Mouse (Mus musculus) hindbrain, embryonic 16.5 days (tissue): ENCODE measurements around the gene Map3k3. TPM values are rescaled to one million over a fixed set of nuclear protein-coding genes. Genes with fewer than 3 reads are reported as not detected.
"Not testable (repeated sequence)": the region's sequence is repeated elsewhere in the genome, so short reads cannot be mapped to it uniquely, and the experiment has no call there.

Experiments
- ATAC-seq: fragments of 200-750 bp; cut with Nextera tagmentation; 2 replicates; pipeline ENCODE4 v1.8.0; 2017; ENCODE audit warnings: moderate TSS enrichment, moderate library complexity
- H3K27ac ChIP-seq: fragments of 300-500 bp; sonication (generic); 2 replicates; pipeline ENCODE4 v1.5.1; 2014; ENCODE audit warnings: low read depth, mild to moderate bottlenecking, control low read depth, low read length, moderate library complexity
- H3K27me3 ChIP-seq: fragments of 300-500 bp; sonication (generic); replicated peaks from 2 replicates; pipeline ENCODE4 v1.6.1; 2014; ENCODE audit warnings: low read length; ENCODE audit not compliant: control insufficient read depth, insufficient read depth
- H3K36me3 ChIP-seq: fragments of 300-500 bp; sonication (generic); 2 replicates; pipeline ENCODE4 v1.6.1; 2014; ENCODE audit warnings: mild to moderate bottlenecking, low read length, moderate library complexity, mixed read lengths; ENCODE audit not compliant: control insufficient read depth, insufficient read depth
- H3K4me1 ChIP-seq: fragments of 300-500 bp; sonication (generic); 2 replicates; pipeline ENCODE4 v1.6.1; 2014; ENCODE audit warnings: low read depth, low read length; ENCODE audit not compliant: control insufficient read depth, insufficient read depth
- H3K4me2 ChIP-seq: fragments of 300-500 bp; sonication (generic); 2 replicates; pipeline ENCODE4 v1.6.1; 2014; ENCODE audit warnings: mild to moderate bottlenecking, low read length, control low read depth, moderate library complexity
- H3K4me3 ChIP-seq: fragments of 300-500 bp; sonication (generic); 2 replicates; pipeline ENCODE4 v1.5.1; 2014; ENCODE audit warnings: mild to moderate bottlenecking, low read length, control low read depth, moderate library complexity
- H3K9ac ChIP-seq: fragments of 300-500 bp; sonication (generic); 2 replicates; pipeline ENCODE4 v1.6.1; 2014; ENCODE audit warnings: low read depth, mild to moderate bottlenecking, control low read depth, low read length, moderate library complexity
- H3K9me3 ChIP-seq: fragments of 300-500 bp; sonication (generic); 2 replicates; pipeline ENCODE4 v1.6.1; 2014; ENCODE audit warnings: mild to moderate bottlenecking, low read length, moderate library complexity; ENCODE audit not compliant: control insufficient read depth
- WGBS: fragments of 180-500 bp; shearing (Covaris S2); extraction: QIAGEN DNeasy Blood & Tissue Kit; methylation state at CpG from one replicate; pipeline ENCODE4 v1.1.7; 2014; 5-methylcytosine and 5-hydroxymethylcytosine counted together
- polyA plus RNA-seq: library from polyadenylated mRNA; unstranded; fragments of >200 nt; fragmentation: Nextera tagmentation; extraction: Ambion mirVana; gene quantifications from 2 replicates; pipeline ENCODE4 v1.2.1, GENCODE M21; 2015

Map3k3 gene
- polyA plus RNA-seq, 1 experiment from 2014 or later, result 6.2 TPM

- H3K4me2 ChIP-seq, result peak overlapping the region; percentile 96
- not testable (repeated sequence) for ATAC-seq, H3K9me3 ChIP-seq, H3K27me3 ChIP-seq, H3K36me3 ChIP-seq, H3K4me1 ChIP-seq
- peak overlapping the region; percentile 88 for H3K27ac ChIP-seq
- H3K9ac ChIP-seq, result peak overlapping the region; percentile 89
- H3K4me3 ChIP-seq, result peak overlapping the region; percentile 88
- 23% methylated on average over 23 of the region's 23 CpGs for WGBS
These were observed 17.8 kb upstream of the Map3k3 start for GRCm38 (mm10) chr11:106066616-106067015.

GRCm38 (mm10) chr11:106073774-106074173, 10.6 kb upstream of the Map3k3 start:
- WGBS, result 87% methylated on average over 3 of the region's 3 CpGs
- no peaks in the 10 kb centered on the region for H3K4me1 ChIP-seq
- H3K27ac ChIP-seq, result no peak overlapping the region
- ATAC-seq, result no peak
- no peaks in the 10 kb centered on the region for H3K27me3 ChIP-seq
- H3K9me3 ChIP-seq, result no peaks in the 10 kb centered on the region
- no peak overlapping the region for H3K4me3 ChIP-seq
- H3K9ac ChIP-seq, result no peak overlapping the region
- 0 out of 2 replicates have a peak, but pooled peaks cover 2% of the 10 kb centered on the region for H3K36me3 ChIP-seq
- no peak overlapping the region for H3K4me2 ChIP-seq

- Histone ChIP-seq H3K27me3 (no peaks in the 10 kb centered on the region), H3K4me1 (no peaks in the 10 kb centered on the region), H3K27ac (no peak overlapping the region), H3K9ac (no peak overlapping the region), H3K9me3 (no peaks in the 10 kb centered on the region), H3K4me2 (no peak overlapping the region), H3K36me3 (0 out of 2 replicates have a peak, but pooled peaks cover 2% of the 10 kb centered on the region), H3K4me3 (no peak overlapping the region)
- ATAC-seq, result no peak
- 6% methylated on average over 4 of the region's 4 CpGs for WGBS
These were observed 8.1 kb upstream of the Map3k3 start for GRCm38 (mm10) chr11:106076321-106076720.

GRCm38 (mm10) chr11:106084911-106085561, 623 bp downstream of the Map3k3 start:
- Histone ChIP-seq H3K36me3 (no peaks in the 10 kb centered on the region), H3K9ac (peak overlapping the region; percentile 94), H3K27me3 (no peaks in the 10 kb centered on the region), H3K4me2 (peak overlapping the region; percentile 68), H3K27ac (peak overlapping the region; percentile 97), H3K4me1 (peaks cover 10% of the 10 kb centered on the region), H3K9me3 (no peaks in the 10 kb centered on the region), H3K4me3 (peak overlapping the region; percentile 99)
- under 1% methylated on average over 48 of the region's 61 CpGs for WGBS
- ATAC-seq, result peak; percentile 28

- Histone ChIP-seq H3K9ac (no peak overlapping the region), H3K36me3 (no peaks in the 10 kb centered on the region; the same call in 1 of the 2 replicates), H3K27ac (no peak overlapping the region), H3K4me2 (no peak overlapping the region), H3K4me3 (no peak overlapping the region), H3K9me3 (no peaks in the 10 kb centered on the region), H3K4me1 (no peaks in the 10 kb centered on the region), H3K27me3 (no peaks in the 10 kb centered on the region)
- no peak for ATAC-seq
- 86% methylated on average over 1 of the region's 1 CpGs for WGBS
These were observed 13.8 kb downstream of the Map3k3 start for GRCm38 (mm10) chr11:106098223-106098622.

GRCm38 (mm10) chr11:106102866-106103265, 18.5 kb downstream of the Map3k3 start:
- H3K9ac ChIP-seq, result no peak overlapping the region
- no peak for ATAC-seq
- H3K27ac ChIP-seq, result no peak overlapping the region
- H3K4me3 ChIP-seq, result no peak overlapping the region
- WGBS, result 91% methylated on average over 3 of the region's 3 CpGs
- H3K36me3 ChIP-seq, result no peaks in the 10 kb centered on the region; the same call in 1 of the 2 replicates
- no peak overlapping the region for H3K4me2 ChIP-seq
- no peaks in the 10 kb centered on the region for H3K4me1 ChIP-seq
- H3K9me3 ChIP-seq, result no peaks in the 10 kb centered on the region
- H3K27me3 ChIP-seq, result no peaks in the 10 kb centered on the region

GRCm38 (mm10) chr11:106106047-106106587, 21.7 kb downstream of the Map3k3 start:
- 0 out of 2 replicates have a peak, but pooled peaks cover 2% of the 10 kb centered on the region for H3K36me3 ChIP-seq
- no peak overlapping the region for H3K4me3 ChIP-seq
- ATAC-seq, result no peak
- no peak overlapping the region for H3K4me2 ChIP-seq
- WGBS, result 84% methylated on average over 8 of the region's 8 CpGs
- H3K27ac ChIP-seq, result no peak overlapping the region
- no peak overlapping the region for H3K9ac ChIP-seq
- H3K9me3 ChIP-seq, result no peaks in the 10 kb centered on the region
- no peaks in the 10 kb centered on the region for H3K4me1 ChIP-seq
- H3K27me3 ChIP-seq, result no peaks in the 10 kb centered on the region

GRCm38 (mm10) chr11:106111688-106112087, 27.3 kb downstream of the Map3k3 start:
- Histone ChIP-seq H3K4me2 (no peak overlapping the region), H3K9me3 (no peaks in the 10 kb centered on the region), H3K4me3 (no peak overlapping the region), H3K27ac (no peak overlapping the region), H3K36me3 (peaks cover 7% of the 10 kb centered on the region), H3K4me1 (no peaks in the 10 kb centered on the region), H3K27me3 (no peaks in the 10 kb centered on the region), H3K9ac (no peak overlapping the region)
- no peak for ATAC-seq

- Histone ChIP-seq H3K27ac (0 out of 2 replicates have a peak overlapping the region, but pooled peaks have one; percentile 14), H3K4me2 (no peak overlapping the region), H3K4me1 (no peaks in the 10 kb centered on the region), H3K9ac (no peak overlapping the region), H3K27me3 (no peaks in the 10 kb centered on the region), H3K9me3 (no peaks in the 10 kb centered on the region), H3K4me3 (no peak overlapping the region), H3K36me3 (peaks cover 10% of the 10 kb centered on the region)
- ATAC-seq, result no peak
- 98% methylated on average over 5 of the region's 5 CpGs for WGBS
These were observed 37.8 kb downstream of the Map3k3 start for GRCm38 (mm10) chr11:106122221-106122620.
